Mouse (Mus musculus): Measurements from ENCODE around the gene Csnk2b. TPM values are rescaled to one million over a fixed set of nuclear protein-coding genes. Genes with fewer than 3 reads are reported as not detected.

Gene Csnk2b
- polyA plus RNA-seq, 1 experiment from 2014 or later, result 281 TPM

- H3K27ac ChIP-seq, result no peak overlapping the region
- WGBS, result 76% methylated on average over 11 of the region's 11 CpGs
- no peaks in the 10 kb centered on the region for H3K27me3 ChIP-seq
- H3K4me1 ChIP-seq, result peaks cover 30% of the 10 kb centered on the region
- no peak overlapping the region for H3K9ac ChIP-seq
- peak overlapping the region; percentile 89; the same call in 1 of the 2 replicates for H3K4me2 ChIP-seq
- H3K4me3 ChIP-seq (replicated peaks), result peak overlapping the region; percentile 84; the same call in 1 of the 2 replicates
- peaks cover 63% of the 10 kb centered on the region for H3K36me3 ChIP-seq
- ATAC-seq (replicated peaks; ENCODE audit: low FRiP score), result no peak
- H3K9me3 ChIP-seq (replicated peaks), result no peaks in the 10 kb centered on the region
Measured at GRCm38 (mm10) chr17:35161421-35161820, 39.6 kb upstream of the Csnk2b start.

GRCm38 (mm10) chr17:35159638-35160037 is 37.8 kb upstream of the Csnk2b start:
- no peaks in the 10 kb centered on the region for H3K27me3 ChIP-seq
- WGBS, result 82% methylated on average over 7 of the region's 7 CpGs
- H3K4me1 ChIP-seq, result peaks cover 21% of the 10 kb centered on the region
- H3K36me3 ChIP-seq, result peaks cover 81% of the 10 kb centered on the region
- H3K9ac ChIP-seq, result no peak overlapping the region
- no peak overlapping the region for H3K4me2 ChIP-seq
- ATAC-seq (replicated peaks; ENCODE audit: low FRiP score), result no peak
- no peak overlapping the region for H3K27ac ChIP-seq
- no peaks in the 10 kb centered on the region for H3K9me3 ChIP-seq (replicated peaks)
- no peak overlapping the region for H3K4me3 ChIP-seq (replicated peaks)

- Histone ChIP-seq H3K9me3 (replicated peaks) (no peaks in the 10 kb centered on the region), H3K27me3 (no peaks in the 10 kb centered on the region), H3K4me2 (no peak overlapping the region), H3K36me3 (peaks cover 87% of the 10 kb centered on the region), H3K4me1 (peaks cover 21% of the 10 kb centered on the region), H3K27ac (no peak overlapping the region), H3K9ac (no peak overlapping the region), H3K4me3 (replicated peaks) (no peak overlapping the region)
- ATAC-seq (replicated peaks; ENCODE audit: low FRiP score), result no peak
- 91% methylated on average over 16 of the region's 16 CpGs for WGBS
Measured at GRCm38 (mm10) chr17:35158850-35159593, 37.2 kb upstream of the Csnk2b start.

GRCm38 (mm10) chr17:35157661-35158175 is 35.9 kb upstream of the Csnk2b start:
- Histone ChIP-seq H3K9me3 (replicated peaks) (no peaks in the 10 kb centered on the region), H3K4me3 (replicated peaks) (no peak overlapping the region), H3K27ac (no peak overlapping the region), H3K36me3 (peaks cover 100% of the 10 kb centered on the region), H3K9ac (no peak overlapping the region), H3K27me3 (no peaks in the 10 kb centered on the region), H3K4me1 (peaks cover 14% of the 10 kb centered on the region), H3K4me2 (no peak overlapping the region)
- ATAC-seq (replicated peaks; ENCODE audit: low FRiP score), result 0 out of 2 replicates have a peak, but pooled peaks have one; percentile 24
- WGBS, result 83% methylated on average over 8 of the region's 8 CpGs

- Histone ChIP-seq H3K4me2 (no peak overlapping the region), H3K9ac (no peak overlapping the region), H3K4me3 (replicated peaks) (no peak overlapping the region), H3K27ac (no peak overlapping the region), H3K27me3 (no peaks in the 10 kb centered on the region), H3K4me1 (peaks cover 9% of the 10 kb centered on the region), H3K36me3 (peaks cover 100% of the 10 kb centered on the region), H3K9me3 (replicated peaks) (no peaks in the 10 kb centered on the region)
- WGBS, result 91% methylated on average over 8 of the region's 8 CpGs
- no peak for ATAC-seq (replicated peaks; ENCODE audit: low FRiP score)
Measured at GRCm38 (mm10) chr17:35157254-35157653, 35.4 kb upstream of the Csnk2b start.

GRCm38 (mm10) chr17:35156461-35157200 is 34.8 kb upstream of the Csnk2b start:
- Histone ChIP-seq H3K9me3 (replicated peaks) (no peaks in the 10 kb centered on the region), H3K4me2 (no peak overlapping the region), H3K4me1 (peaks cover 3% of the 10 kb centered on the region), H3K4me3 (replicated peaks) (no peak overlapping the region), H3K27ac (no peak overlapping the region), H3K27me3 (no peaks in the 10 kb centered on the region), H3K9ac (no peak overlapping the region), H3K36me3 (peaks cover 100% of the 10 kb centered on the region)
- WGBS, result 90% methylated on average over 33 of the region's 33 CpGs
- no peak for ATAC-seq (replicated peaks; ENCODE audit: low FRiP score)

GRCm38 (mm10) chr17:35155451-35155850 is 33.6 kb upstream of the Csnk2b start:
- no peak overlapping the region for H3K4me3 ChIP-seq (replicated peaks)
- no peak overlapping the region for H3K4me2 ChIP-seq
- WGBS, result 88% methylated on average over 12 of the region's 12 CpGs
- no peak overlapping the region for H3K27ac ChIP-seq
- no peaks in the 10 kb centered on the region for H3K9me3 ChIP-seq (replicated peaks)
- peaks cover 99% of the 10 kb centered on the region for H3K36me3 ChIP-seq
- no peak for ATAC-seq (replicated peaks; ENCODE audit: low FRiP score)
- no peaks in the 10 kb centered on the region for H3K4me1 ChIP-seq
- H3K9ac ChIP-seq, result no peak overlapping the region
- no peaks in the 10 kb centered on the region for H3K27me3 ChIP-seq

- Histone ChIP-seq H3K4me1 (no peaks in the 10 kb centered on the region), H3K27ac (no peak overlapping the region), H3K27me3 (no peaks in the 10 kb centered on the region), H3K36me3 (peaks cover 99% of the 10 kb centered on the region), H3K4me3 (replicated peaks) (no peak overlapping the region), H3K4me2 (no peak overlapping the region), H3K9ac (no peak overlapping the region), H3K9me3 (replicated peaks) (no peaks in the 10 kb centered on the region)
- no peak for ATAC-seq (replicated peaks; ENCODE audit: low FRiP score)
- 81% methylated on average over 7 of the region's 7 CpGs for WGBS
Measured at GRCm38 (mm10) chr17:35154616-35155015, 32.8 kb upstream of the Csnk2b start.

- no peaks in the 10 kb centered on the region for H3K4me1 ChIP-seq
- H3K9me3 ChIP-seq (replicated peaks), result no peaks in the 10 kb centered on the region
- no peaks in the 10 kb centered on the region for H3K27me3 ChIP-seq
- WGBS, result 79% methylated on average over 4 of the region's 4 CpGs
- H3K4me2 ChIP-seq, result no peak overlapping the region
- no peak for ATAC-seq (replicated peaks; ENCODE audit: low FRiP score)
- no peak overlapping the region for H3K27ac ChIP-seq
- peaks cover 99% of the 10 kb centered on the region for H3K36me3 ChIP-seq
- no peak overlapping the region for H3K4me3 ChIP-seq (replicated peaks)
- no peak overlapping the region for H3K9ac ChIP-seq
Measured at GRCm38 (mm10) chr17:35153931-35154330, 32.1 kb upstream of the Csnk2b start.

GRCm38 (mm10) chr17:35153077-35153476 is 31.2 kb upstream of the Csnk2b start:
- 88% methylated on average over 9 of the region's 9 CpGs for WGBS
- no peak overlapping the region for H3K27ac ChIP-seq
- H3K4me1 ChIP-seq, result no peaks in the 10 kb centered on the region

GRCm38 (mm10) chr17:35152121-35152520 is 30.3 kb upstream of the Csnk2b start:
- no peak overlapping the region for H3K9ac ChIP-seq
- no peak for ATAC-seq (replicated peaks; ENCODE audit: low FRiP score)

More at GRCm38 (mm10) chr17:35153077-35153476, 31.2 kb upstream of the Csnk2b start:
- Histone ChIP-seq H3K4me3 (replicated peaks) (no peak overlapping the region), H3K36me3 (peaks cover 99% of the 10 kb centered on the region), H3K27me3 (no peaks in the 10 kb centered on the region), H3K9me3 (replicated peaks) (no peaks in the 10 kb centered on the region), H3K4me2 (no peak overlapping the region), H3K9ac (no peak overlapping the region)
- ATAC-seq (replicated peaks; ENCODE audit: low FRiP score), result no peak

More at GRCm38 (mm10) chr17:35152121-35152520, 30.3 kb upstream of the Csnk2b start:
- WGBS, result 96% methylated on average over 4 of the region's 4 CpGs
- Histone ChIP-seq H3K4me2 (no peak overlapping the region), H3K27ac (no peak overlapping the region), H3K9me3 (replicated peaks) (no peaks in the 10 kb centered on the region), H3K36me3 (peaks cover 99% of the 10 kb centered on the region), H3K4me1 (no peaks in the 10 kb centered on the region), H3K4me3 (replicated peaks) (no peak overlapping the region), H3K27me3 (no peaks in the 10 kb centered on the region)
